7 mouse cellular contexts compared by ENCODE assay signal in the genomic region with DNA sequence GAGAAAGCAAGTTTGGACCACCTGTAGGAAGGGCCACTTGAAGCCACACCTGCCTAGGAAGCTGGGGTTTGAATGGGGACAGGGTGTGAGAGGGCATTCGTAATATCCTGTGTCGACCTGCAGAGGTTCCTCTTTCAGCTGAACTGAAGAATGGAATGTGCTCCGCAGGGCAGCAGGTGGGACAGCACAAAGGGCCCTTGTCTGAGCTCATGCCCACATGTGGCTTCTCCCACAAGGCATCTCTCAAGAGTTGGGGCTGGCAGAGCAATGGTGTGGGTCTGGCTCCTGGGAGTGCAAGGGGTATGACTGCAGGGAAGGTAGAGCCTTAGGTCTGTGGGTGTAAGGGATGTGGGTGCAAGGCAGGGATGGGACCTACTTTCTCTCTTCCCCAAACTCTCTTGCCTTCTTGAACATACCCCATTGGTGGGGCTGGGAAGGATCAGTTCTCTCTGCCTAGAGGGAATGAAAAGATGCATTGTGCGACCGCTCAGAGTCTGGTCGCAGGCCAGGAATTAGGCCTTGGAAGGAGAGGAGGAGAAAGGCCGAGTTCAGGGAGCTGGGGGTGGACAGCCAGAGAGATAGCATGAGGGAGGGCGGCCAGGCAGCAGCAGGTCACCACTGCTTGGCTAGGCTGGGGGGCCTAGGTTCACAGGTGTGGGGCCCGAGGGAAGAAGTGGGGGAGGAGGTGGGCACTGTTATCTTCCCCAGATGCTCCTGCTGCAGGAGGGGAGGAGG.
DNase-seq lines count a peak whose midpoint lies in the region; TF ChIP-seq lines count a peak whose summit lies in the region.

No protein-coding gene starts in this region.

- TF ChIP-seq CTCF in olfactory bulb, adult 2 months (IDR thresholded peaks at IDR 0.05; ENCODE audit: insufficient read depth, low read depth, low read length): no peak

- 62% methylated on average over 9 of the region's 9 CpGs for WGBS in olfactory bulb, adult 2 months

- no peak for TF ChIP-seq POLR2A in olfactory bulb, adult 2 months (IDR thresholded peaks at IDR 0.05; ENCODE audit: insufficient read depth, low read depth, low read length)

- peak overlapping the region; percentile 69 for H3K27ac ChIP-seq in olfactory bulb, adult 2 months (ENCODE audit: insufficient read depth, low read depth, low read length)

- H3K4me3 ChIP-seq in olfactory bulb, adult 2 months (ENCODE audit: insufficient read depth, low read depth, low read length): no peak overlapping the region

- intact Hi-C loops in left cerebral cortex, postnatal 10 days (cut with DNase I): no loop called here

- DNase-seq in NIH3T3 (ENCODE audit: low read depth): peak; percentile 43
- peak; percentile 72 for DNase-seq in adrenal gland, postnatal 10 days
- DNase-seq in frontal cortex, postnatal 36 days (ENCODE audit: low spot score in 2 of 2): peak; percentile 23 to 28
- peak; percentile 10 to 50 for DNase-seq in left cerebral cortex, postnatal 10 days (ENCODE audit: extremely low spot score in 1 of 2, low spot score in 2 of 2)
- DNase-seq in gastrocnemius, adult 8-10 months (ENCODE audit: low spot score in 2 of 2): no peak
- DNase-seq in T-cell, adult 2 months (ENCODE audit: low spot score): no peak

- H3K4me1 ChIP-seq in olfactory bulb, adult 2 months (ENCODE audit: control insufficient read depth, insufficient read depth, low read length): peaks cover 24% of the 10 kb centered on the region

Comparison
In these comparisons a context has a peak if more than half of its experiments do, and no peak if none do; other contexts are left out.
1. DNase-seq: peak in NIH3T3 (single experiment), adrenal gland, postnatal 10 days (single experiment), frontal cortex, postnatal 36 days (2 of 2) and left cerebral cortex, postnatal 10 days (2 of 2); none in gastrocnemius, adult 8-10 months (0 of 2) and T-cell, adult 2 months (single experiment).